Mouse (Mus musculus): ENCODE measurements around the gene Iqsec1.

DNA sequence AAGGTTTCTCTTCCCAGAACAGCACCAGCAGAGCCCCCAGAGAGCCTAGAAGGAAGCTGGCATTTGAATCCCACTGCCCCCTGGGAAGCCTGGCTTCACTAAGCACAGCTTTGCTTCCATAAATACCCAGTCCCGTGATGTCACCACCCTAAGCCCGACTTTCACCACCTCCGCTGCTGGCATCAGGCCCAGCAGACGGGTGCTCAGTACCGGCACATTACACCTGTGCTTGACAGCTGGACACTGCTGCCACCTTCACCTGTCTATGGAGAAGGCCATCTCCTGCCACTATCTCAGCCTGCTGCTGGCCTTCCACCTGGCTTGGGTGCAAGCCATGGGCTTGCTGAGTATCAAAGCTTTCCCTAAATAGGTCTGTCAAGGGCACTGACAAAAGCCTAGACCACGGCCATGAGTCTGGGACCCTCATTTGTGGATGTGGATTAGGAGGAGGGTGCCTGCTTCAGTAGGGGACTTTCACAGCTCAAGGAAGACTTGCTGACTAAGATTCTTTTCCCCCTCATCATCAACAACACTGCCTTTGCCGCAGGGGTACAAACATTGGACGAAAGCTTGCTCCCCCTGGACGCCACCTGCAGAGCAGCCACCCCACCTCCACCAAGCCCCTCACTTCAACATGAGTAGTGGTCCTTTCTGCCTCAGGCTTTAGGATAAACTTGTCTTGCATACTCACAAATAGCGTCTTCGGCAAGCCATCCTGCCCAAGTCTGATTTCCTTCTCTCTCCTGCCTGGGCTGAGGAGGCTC is 179.2 kb downstream of the Iqsec1 start:
- TF ChIP-seq CTCF (IDR thresholded peaks at IDR 0.05; ENCODE audit: low read depth) (no peak), EP300 (IDR thresholded peaks at IDR 0.05; ENCODE audit: low read depth) (no peak)
